Mouse (Mus musculus): Measurements from ENCODE around the gene Pcx. TPM values are rescaled to one million over a fixed set of nuclear protein-coding genes. Genes with fewer than 3 reads are reported as not detected.

Gene Pcx
- polyA plus RNA-seq, 1 experiment from 2014 or later, result 14.0 TPM

DNA sequence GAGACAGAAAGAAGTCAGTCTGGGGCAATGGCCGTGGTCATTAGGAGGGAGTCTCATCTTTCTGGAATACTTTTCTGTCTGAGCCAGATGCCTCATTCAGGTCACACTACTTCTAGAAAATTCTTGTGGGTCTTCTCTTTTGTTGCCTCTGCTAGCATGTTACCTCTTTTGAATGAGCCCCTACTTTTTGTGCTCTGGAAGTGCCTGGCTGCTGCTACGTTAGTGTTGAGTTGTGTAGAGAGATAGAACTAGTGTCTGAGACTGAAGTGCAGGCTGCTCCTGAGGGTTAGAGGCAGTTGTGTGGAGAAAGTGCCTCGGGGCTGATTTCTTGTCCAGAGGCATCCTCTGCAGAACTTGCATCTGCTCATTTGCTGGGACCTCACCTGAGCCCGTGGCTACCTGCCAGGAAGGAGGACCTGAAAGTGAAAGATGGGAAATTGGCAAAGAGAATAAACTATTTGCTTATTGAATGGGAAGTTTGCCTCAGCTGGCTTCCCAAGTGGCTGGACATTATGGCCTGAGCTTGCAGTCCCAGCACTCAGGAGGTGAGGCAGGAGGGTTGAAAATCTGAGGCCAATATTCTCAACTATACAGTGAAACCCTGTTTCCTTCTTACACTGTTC is 3.1 kb downstream of the Pcx start:
- no peaks in the 10 kb centered on the region for H3K36me3 ChIP-seq (ENCODE audit: insufficient read depth)
- no peaks in the 10 kb centered on the region for H3K27me3 ChIP-seq (ENCODE audit: insufficient read depth, low read length)
- no peak overlapping the region for H3K4me2 ChIP-seq
- H3K27ac ChIP-seq (ENCODE audit: low read depth), result no peak overlapping the region
- WGBS, result 66% methylated on average over 4 of the region's 4 CpGs
- DNase-seq (no peak), ATAC-seq (ENCODE audit: insufficient read depth) (no peak)
- H3K4me3 ChIP-seq (ENCODE audit: low read depth, low read length), result no peak overlapping the region
- no peaks in the 10 kb centered on the region for H3K9me3 ChIP-seq (ENCODE audit: low read depth, low read length)
- TF ChIP-seq CTCF (IDR thresholded peaks at IDR 0.05; ENCODE audit: low read depth), result no peak
- H3K4me1 ChIP-seq (ENCODE audit: insufficient read depth), result peaks cover 3% of the 10 kb centered on the region; the same call in 1 of the 2 replicates
- no peak overlapping the region for H3K9ac ChIP-seq

GRCm38 (mm10) chr19:4515746-4516145 is 5.5 kb downstream of the Pcx start:
- H3K27ac ChIP-seq (ENCODE audit: low read depth), result no peak overlapping the region

DNA sequence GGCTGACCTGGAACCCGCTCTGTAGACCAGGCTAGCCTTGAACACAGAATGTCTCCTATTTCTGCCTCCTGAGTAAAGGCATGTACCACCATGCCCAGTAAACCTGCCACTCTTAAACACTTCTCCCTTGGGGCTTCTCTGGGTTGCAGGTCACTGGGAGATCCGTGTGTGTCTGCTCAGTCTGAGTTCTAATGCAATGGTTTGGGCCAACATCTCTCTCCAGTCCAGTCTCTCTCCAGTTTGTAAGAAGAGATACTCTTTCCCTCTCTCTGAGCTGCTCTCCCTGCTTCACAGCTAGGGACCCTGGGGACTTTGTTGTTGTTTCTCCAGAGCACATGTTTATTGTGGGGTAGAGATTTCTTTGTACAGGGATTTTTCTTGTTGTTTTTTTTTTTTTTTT is 6.0 kb downstream of the Pcx start:
- H3K4me2 ChIP-seq, result no peak overlapping the region
- H3K36me3 ChIP-seq (ENCODE audit: insufficient read depth), result no peaks in the 10 kb centered on the region
- no peak overlapping the region for H3K4me3 ChIP-seq (ENCODE audit: low read depth, low read length)
- H3K27me3 ChIP-seq (ENCODE audit: insufficient read depth, low read length), result no peaks in the 10 kb centered on the region
- no peak for TF ChIP-seq CTCF (IDR thresholded peaks at IDR 0.05; ENCODE audit: low read depth)
- H3K4me1 ChIP-seq (ENCODE audit: insufficient read depth), result peaks cover 3% of the 10 kb centered on the region; the same call in 1 of the 2 replicates
- WGBS, result 67% methylated on average over 2 of the region's 2 CpGs
- no peak for ATAC-seq (ENCODE audit: insufficient read depth)
- DNase-seq, result no peak
- H3K9ac ChIP-seq, result no peak overlapping the region
- H3K9me3 ChIP-seq (ENCODE audit: low read depth, low read length), result no peaks in the 10 kb centered on the region
- no peak overlapping the region for H3K27ac ChIP-seq (ENCODE audit: low read depth)

More at GRCm38 (mm10) chr19:4515746-4516145, 5.5 kb downstream of the Pcx start:
- no peaks in the 10 kb centered on the region for H3K9me3 ChIP-seq (ENCODE audit: low read depth, low read length)
- WGBS, result 39% methylated on average over 2 of the region's 2 CpGs
- no peak overlapping the region for H3K4me2 ChIP-seq
- no peak for TF ChIP-seq CTCF (IDR thresholded peaks at IDR 0.05; ENCODE audit: low read depth)
- H3K27me3 ChIP-seq (ENCODE audit: insufficient read depth, low read length), result no peaks in the 10 kb centered on the region
- no peak overlapping the region for H3K4me3 ChIP-seq (ENCODE audit: low read depth, low read length)
- peaks cover 3% of the 10 kb centered on the region; the same call in 1 of the 2 replicates for H3K4me1 ChIP-seq (ENCODE audit: insufficient read depth)
- peak; percentile 74 for DNase-seq
- no peaks in the 10 kb centered on the region for H3K36me3 ChIP-seq (ENCODE audit: insufficient read depth)
- ATAC-seq (ENCODE audit: insufficient read depth), result peak; percentile 52
- H3K9ac ChIP-seq, result no peak overlapping the region

DNA sequence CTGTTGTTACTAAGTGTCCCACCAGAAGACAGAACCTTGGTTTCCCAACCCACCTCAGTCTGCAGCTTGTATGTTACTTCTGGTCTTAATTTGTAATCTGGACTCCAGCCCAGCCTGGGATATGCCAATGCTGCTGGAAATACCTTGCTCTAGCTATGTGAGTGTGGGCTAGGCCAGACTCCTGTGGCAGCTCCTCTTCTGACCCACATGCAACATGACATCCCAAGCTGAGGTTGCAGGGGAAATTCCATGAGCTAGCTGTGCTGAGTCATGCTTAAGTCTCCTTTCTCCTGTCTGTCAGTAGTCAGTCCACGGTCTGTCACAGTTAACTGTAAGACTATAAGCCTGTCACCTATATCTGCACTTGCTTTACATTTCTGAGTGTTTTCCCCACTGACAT is 7.2 kb downstream of the Pcx start:
- Histone ChIP-seq H3K27me3 (ENCODE audit: insufficient read depth, low read length) (no peaks in the 10 kb centered on the region), H3K27ac (ENCODE audit: low read depth) (no peak overlapping the region), H3K4me3 (ENCODE audit: low read depth, low read length) (no peak overlapping the region), H3K4me1 (ENCODE audit: insufficient read depth) (peaks cover 3% of the 10 kb centered on the region; the same call in 1 of the 2 replicates), H3K9me3 (ENCODE audit: low read depth, low read length) (no peaks in the 10 kb centered on the region), H3K4me2 (no peak overlapping the region), H3K36me3 (ENCODE audit: insufficient read depth) (no peaks in the 10 kb centered on the region), H3K9ac (no peak overlapping the region)
- TF ChIP-seq CTCF (IDR thresholded peaks at IDR 0.05; ENCODE audit: low read depth), result no peak
- WGBS, result 72% methylated on average over 1 of the region's 1 CpGs
- DNase-seq, result no peak
- ATAC-seq (ENCODE audit: insufficient read depth), result no peak

- Histone ChIP-seq H3K36me3 (ENCODE audit: insufficient read depth) (no peaks in the 10 kb centered on the region), H3K4me1 (ENCODE audit: insufficient read depth) (no peaks in the 10 kb centered on the region), H3K27ac (ENCODE audit: low read depth) (no peak overlapping the region), H3K9me3 (ENCODE audit: low read depth, low read length) (no peaks in the 10 kb centered on the region), H3K27me3 (ENCODE audit: insufficient read depth, low read length) (no peaks in the 10 kb centered on the region), H3K9ac (no peak overlapping the region), H3K4me3 (ENCODE audit: low read depth, low read length) (no peak overlapping the region), H3K4me2 (no peak overlapping the region)
- ATAC-seq (ENCODE audit: insufficient read depth), result no peak
- no peak for DNase-seq
- TF ChIP-seq CTCF (IDR thresholded peaks at IDR 0.05; ENCODE audit: low read depth), result no peak
- 88% methylated on average over 3 of the region's 3 CpGs for WGBS
These were observed 11.3 kb downstream of the Pcx start for GRCm38 (mm10) chr19:4521426-4522050.

GRCm38 (mm10) chr19:4534646-4535045 is 24.4 kb downstream of the Pcx start:
- no peak overlapping the region for H3K9ac ChIP-seq

GRCm38 (mm10) chr19:4535922-4536321 is 25.6 kb downstream of the Pcx start:
- Histone ChIP-seq H3K9me3 (ENCODE audit: low read depth, low read length) (no peaks in the 10 kb centered on the region), H3K27me3 (ENCODE audit: insufficient read depth, low read length) (no peaks in the 10 kb centered on the region), H3K4me3 (ENCODE audit: low read depth, low read length) (no peak overlapping the region), H3K4me1 (ENCODE audit: insufficient read depth) (no peaks in the 10 kb centered on the region), H3K9ac (no peak overlapping the region), H3K27ac (ENCODE audit: low read depth) (no peak overlapping the region), H3K4me2 (no peak overlapping the region), H3K36me3 (ENCODE audit: insufficient read depth) (no peaks in the 10 kb centered on the region)
- no peak for ATAC-seq (ENCODE audit: insufficient read depth)
- no peak for DNase-seq
- TF ChIP-seq CTCF (IDR thresholded peaks at IDR 0.05; ENCODE audit: low read depth), result no peak

More at GRCm38 (mm10) chr19:4534646-4535045, 24.4 kb downstream of the Pcx start:
- Histone ChIP-seq H3K27me3 (ENCODE audit: insufficient read depth, low read length) (no peaks in the 10 kb centered on the region), H3K36me3 (ENCODE audit: insufficient read depth) (no peaks in the 10 kb centered on the region), H3K4me3 (ENCODE audit: low read depth, low read length) (no peak overlapping the region), H3K27ac (ENCODE audit: low read depth) (no peak overlapping the region), H3K9me3 (ENCODE audit: low read depth, low read length) (no peaks in the 10 kb centered on the region), H3K4me1 (ENCODE audit: insufficient read depth) (no peaks in the 10 kb centered on the region), H3K4me2 (no peak overlapping the region)
- no peak for DNase-seq
- ATAC-seq (ENCODE audit: insufficient read depth), result no peak
- no peak for TF ChIP-seq CTCF (IDR thresholded peaks at IDR 0.05; ENCODE audit: low read depth)
- WGBS, result 83% methylated on average over 2 of the region's 2 CpGs
